Mouse (Mus musculus) liver, embryonic 11.5 days (tissue): ENCODE data around the gene Stn1. TPM values are rescaled to one million over a fixed set of nuclear protein-coding genes. Genes with fewer than 3 reads are reported as not detected.

Experiments used
- ATAC-seq: fragments of 200-750 bp; cut with Nextera tagmentation; replicated peaks from 2 replicates; pipeline ENCODE4 v1.8.0; 2017; ENCODE audit warnings: moderate number of reproducible peaks, mild to moderate bottlenecking, moderate TSS enrichment, moderate library complexity; ENCODE audit not compliant: low FRiP score
- DNase-seq: peaks from one replicate; pipeline ENCODE4 v3.0.0-alpha.2; 2017; ENCODE audit warnings: low spot score
- H3K27ac ChIP-seq: fragments of 300-500 bp; sonication (generic); 2 replicates; pipeline ENCODE4 v1.5.1; 2014; ENCODE audit warnings: mild to moderate bottlenecking, low read depth, low read length, control low read depth
- H3K27me3 ChIP-seq: fragments of 300-500 bp; sonication (generic); replicated peaks from 2 replicates; pipeline ENCODE4 v1.6.1; 2014; ENCODE audit warnings: low read length, mixed read lengths; ENCODE audit not compliant: control insufficient read depth, insufficient read depth
- H3K36me3 ChIP-seq: fragments of 300-500 bp; sonication (generic); 2 replicates; pipeline ENCODE4 v1.6.1; 2014; ENCODE audit warnings: mild to moderate bottlenecking, low read length, moderate library complexity, mixed read lengths; ENCODE audit not compliant: control insufficient read depth, insufficient read depth
- H3K4me1 ChIP-seq: fragments of 300-500 bp; sonication (generic); replicated peaks from 2 replicates; pipeline ENCODE4 v1.6.1; 2014; ENCODE audit warnings: low read length, mixed read lengths; ENCODE audit not compliant: control insufficient read depth, insufficient read depth
- H3K4me2 ChIP-seq: fragments of 300-500 bp; sonication (generic); 2 replicates; pipeline ENCODE4 v1.6.1; 2014; ENCODE audit warnings: mild to moderate bottlenecking, control low read depth, moderate library complexity
- H3K4me3 ChIP-seq: fragments of 300-500 bp; sonication (generic); 2 replicates; pipeline ENCODE4 v1.5.1; 2014; ENCODE audit warnings: low read depth, low read length, control low read depth
- H3K9ac ChIP-seq: fragments of 300-500 bp; sonication (generic); 2 replicates; pipeline ENCODE4 v1.6.1; 2014; ENCODE audit warnings: low read depth, low read length, control low read depth
- H3K9me3 ChIP-seq: fragments of 300-500 bp; sonication (generic); 2 replicates; pipeline ENCODE4 v1.6.1; 2016; ENCODE audit warnings: low read length, inconsistent platforms, mixed read lengths; ENCODE audit not compliant: control insufficient read depth
- WGBS: fragments of 180-500 bp; shearing (Covaris S2); extraction: QIAGEN DNeasy Blood & Tissue Kit; methylation state at CpG from one replicate; pipeline ENCODE4 v1.1.7; 2014; 5-methylcytosine and 5-hydroxymethylcytosine counted together
- polyA plus RNA-seq: library from polyadenylated mRNA; unstranded; fragments of >200 nt; fragmentation: Nextera tagmentation; extraction: Ambion mirVana; gene quantifications from 2 replicates; pipeline ENCODE4 v1.2.1, GENCODE M21; 2014

Stn1 gene
- polyA plus RNA-seq, 1 experiment from 2014 or later = 30.8 TPM

DNA sequence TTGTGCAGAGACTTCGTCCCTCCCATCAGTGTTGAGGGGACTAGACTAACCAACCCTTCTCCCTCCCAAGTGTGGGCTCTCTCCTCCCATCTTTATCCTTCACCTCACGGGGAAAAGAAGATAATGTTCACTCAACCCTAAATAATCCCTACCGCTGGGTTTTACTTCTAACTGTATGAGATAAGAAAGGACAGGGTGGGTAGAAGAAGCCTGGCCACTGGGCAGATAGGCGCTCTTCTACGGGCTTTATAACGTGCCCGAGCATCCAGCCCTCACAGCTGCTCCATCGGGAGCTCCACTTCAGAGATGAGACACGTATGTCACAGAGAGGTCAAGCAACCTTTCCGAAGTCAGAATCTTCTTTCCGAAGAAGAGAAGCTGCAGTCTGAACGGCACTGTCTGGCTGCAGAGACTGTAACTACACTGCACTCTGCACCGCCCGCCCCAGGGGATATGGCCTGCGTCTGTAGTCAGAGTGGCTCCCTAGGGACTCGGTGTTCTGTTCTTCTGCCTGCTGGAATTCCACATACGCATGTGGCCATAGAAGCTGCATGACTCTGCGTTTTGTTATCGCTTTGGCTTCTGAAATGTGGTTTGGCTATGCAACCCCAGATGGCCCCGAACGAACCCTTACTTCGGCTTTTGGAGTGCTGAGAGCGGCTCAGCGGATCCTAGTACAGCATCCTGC lies 18.7 kb downstream of the Stn1 start:
- ATAC-seq = peak; percentile 83
- H3K4me3 ChIP-seq = peak overlapping the region; percentile 17; the same call in 1 of the 2 replicates
- 50% methylated on average over 24 of the region's 24 CpGs for WGBS

DNA sequence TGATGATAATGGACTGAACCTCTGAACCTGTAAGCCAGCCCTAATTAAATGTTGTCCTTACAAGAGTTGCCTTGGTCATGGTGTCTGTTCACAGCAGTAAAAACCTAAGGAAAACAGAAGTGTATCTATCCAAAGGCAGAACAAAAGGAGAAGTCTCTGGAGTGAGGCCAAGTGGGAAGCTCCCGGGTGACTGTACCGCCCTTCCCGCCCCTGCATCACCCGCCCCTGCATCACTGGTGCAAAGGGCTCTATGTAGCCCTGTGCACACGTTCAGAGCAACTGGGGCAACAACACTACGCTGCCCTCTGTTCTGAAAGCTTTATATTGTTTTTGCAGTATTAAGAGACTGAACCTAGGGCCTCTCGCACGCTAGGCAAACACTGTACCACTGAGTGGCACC lies 19.7 kb downstream of the Stn1 start:
- no peak overlapping the region for H3K4me3 ChIP-seq
- no peak for DNase-seq
- H3K9me3 ChIP-seq = no peaks in the 10 kb centered on the region
- no peaks in the 10 kb centered on the region for H3K27me3 ChIP-seq
- no peak overlapping the region for H3K27ac ChIP-seq
- WGBS = 88% methylated on average over 8 of the region's 8 CpGs
- H3K4me2 ChIP-seq = no peak overlapping the region
- H3K36me3 ChIP-seq = peaks cover 9% of the 10 kb centered on the region; the same call in 1 of the 2 replicates
- H3K9ac ChIP-seq = no peak overlapping the region
- H3K4me1 ChIP-seq = peaks cover 30% of the 10 kb centered on the region
- ATAC-seq = no peak

More for the DNA sequence above, 18.7 kb downstream of the Stn1 start:
- DNase-seq = peak; percentile 36
- Histone ChIP-seq H3K27me3 (no peaks in the 10 kb centered on the region), H3K4me2 (peak overlapping the region; percentile 66), H3K27ac (peak overlapping the region; percentile 74), H3K4me1 (peaks cover 28% of the 10 kb centered on the region), H3K36me3 (peaks cover 14% of the 10 kb centered on the region; the same call in 1 of the 2 replicates), H3K9ac (peak overlapping the region; percentile 41), H3K9me3 (no peaks in the 10 kb centered on the region)

DNA sequence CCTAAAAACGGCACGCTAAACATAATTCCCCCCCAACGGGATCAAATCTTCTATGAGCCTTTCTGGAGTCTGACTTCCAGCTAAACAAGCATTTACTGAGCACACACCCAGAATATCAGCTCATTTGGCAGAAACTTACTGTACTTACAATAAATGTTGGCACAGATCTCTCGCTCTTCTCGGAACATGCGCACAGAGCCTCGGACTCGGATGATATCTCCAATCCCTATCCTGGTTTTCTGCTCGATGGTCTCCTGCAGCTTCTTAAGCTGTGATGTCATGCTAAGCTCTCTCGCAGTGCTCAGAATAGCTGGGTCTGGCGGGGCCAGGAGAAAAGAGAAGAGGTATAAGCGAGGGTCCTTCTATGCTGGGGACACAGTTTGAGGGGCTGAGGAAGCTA lies 20.4 kb downstream of the Stn1 start:
- no peak overlapping the region for H3K9ac ChIP-seq
- no peak overlapping the region for H3K27ac ChIP-seq
- ATAC-seq (no peak), DNase-seq (no peak)
- peaks cover 33% of the 10 kb centered on the region for H3K4me1 ChIP-seq
- 92% methylated on average over 12 of the region's 12 CpGs for WGBS
- H3K9me3 ChIP-seq = no peaks in the 10 kb centered on the region
- no peak overlapping the region for H3K4me3 ChIP-seq
- H3K36me3 ChIP-seq = peaks cover 9% of the 10 kb centered on the region; the same call in 1 of the 2 replicates
- no peaks in the 10 kb centered on the region for H3K27me3 ChIP-seq
- H3K4me2 ChIP-seq = no peak overlapping the region

DNA sequence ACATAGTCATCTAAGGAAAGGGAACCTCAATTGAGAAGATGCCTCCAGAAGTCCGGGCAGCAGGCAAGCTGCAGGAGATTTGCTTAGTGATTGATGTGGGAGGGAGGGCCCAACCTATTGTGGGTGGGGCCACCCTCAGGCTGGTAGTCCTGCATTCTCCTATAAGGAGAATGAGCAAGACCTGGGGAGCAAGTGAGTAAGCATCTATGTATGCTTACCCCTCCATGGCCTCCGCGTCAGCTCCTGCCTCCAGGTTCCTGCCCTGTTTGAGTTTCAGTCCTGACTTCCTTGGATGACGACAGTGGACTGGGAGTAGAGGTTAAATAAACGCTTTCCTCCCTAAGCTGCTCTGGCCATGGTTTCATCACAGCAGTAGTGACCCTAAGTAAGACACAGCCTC lies 22.2 kb downstream of the Stn1 start:
- DNase-seq (no peak), ATAC-seq (no peak)
- H3K9me3 ChIP-seq = no peaks in the 10 kb centered on the region
- no peak overlapping the region for H3K4me2 ChIP-seq
- no peak overlapping the region for H3K9ac ChIP-seq
- H3K27ac ChIP-seq = no peak overlapping the region
- peaks cover 47% of the 10 kb centered on the region for H3K4me1 ChIP-seq
- no peak overlapping the region for H3K4me3 ChIP-seq
- no peaks in the 10 kb centered on the region for H3K27me3 ChIP-seq
- H3K36me3 ChIP-seq = peaks cover 9% of the 10 kb centered on the region; the same call in 1 of the 2 replicates
- WGBS = 64% methylated on average over 5 of the region's 5 CpGs

DNA sequence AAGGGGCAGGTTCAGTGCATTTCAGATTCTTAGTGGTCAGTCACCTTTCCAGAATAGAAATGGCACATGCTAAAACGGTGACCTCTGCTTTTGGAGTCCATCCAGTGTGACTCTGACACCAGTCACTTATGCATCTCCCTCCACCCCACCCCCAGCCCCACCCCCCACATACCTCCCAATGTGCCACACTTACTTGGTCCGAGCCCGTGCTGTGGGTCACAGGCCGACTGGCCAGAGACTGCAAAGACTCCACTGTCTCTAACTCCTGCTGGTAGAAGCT lies 23.7 kb downstream of the Stn1 start:
- ATAC-seq (no peak), DNase-seq (no peak)
- Histone ChIP-seq H3K9me3 (no peaks in the 10 kb centered on the region), H3K9ac (no peak overlapping the region), H3K4me2 (no peak overlapping the region), H3K4me3 (no peak overlapping the region), H3K27me3 (no peaks in the 10 kb centered on the region), H3K36me3 (peaks cover 9% of the 10 kb centered on the region; the same call in 1 of the 2 replicates), H3K27ac (no peak overlapping the region), H3K4me1 (peaks cover 47% of the 10 kb centered on the region)
- WGBS = 79% methylated on average over 4 of the region's 4 CpGs

DNA sequence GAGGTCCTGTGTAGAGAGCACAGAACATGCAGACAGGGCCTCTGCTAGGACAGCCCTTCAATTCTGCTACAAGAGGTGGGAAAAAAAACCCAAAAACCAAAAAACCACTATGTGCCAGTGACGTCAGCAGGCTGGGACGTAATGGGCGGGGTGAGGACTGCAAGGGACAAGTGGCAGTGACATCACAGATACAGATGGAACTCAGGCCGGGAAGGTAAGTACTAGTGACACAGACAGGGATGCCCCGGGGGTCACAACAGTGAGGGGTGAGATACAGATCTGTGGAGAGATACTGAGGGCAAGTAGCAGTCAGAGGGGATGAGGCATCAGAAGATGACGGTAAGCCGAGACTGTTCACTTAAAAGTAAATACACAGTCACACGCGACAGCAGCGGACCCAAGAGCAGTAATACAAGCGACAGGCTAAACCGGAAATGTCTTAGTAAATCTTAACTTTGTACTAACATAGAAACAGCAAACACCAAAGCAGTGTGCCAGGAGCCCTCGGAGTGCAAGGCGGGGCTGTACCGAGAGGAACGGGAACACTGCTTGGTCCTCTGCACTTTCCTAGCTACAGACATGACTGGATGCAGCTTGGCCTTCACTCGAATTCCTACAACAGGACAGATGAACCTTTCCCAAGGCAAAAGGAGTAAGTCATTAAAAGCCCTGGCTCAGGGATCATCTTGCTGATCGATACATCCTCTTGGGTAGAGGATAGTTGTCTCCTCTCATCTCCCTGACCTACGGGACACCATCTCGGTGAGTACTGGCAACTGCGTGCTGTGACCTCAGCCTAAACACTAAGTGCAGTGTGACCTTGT lies 24.3 kb downstream of the Stn1 start:
- H3K4me2 ChIP-seq = no peak overlapping the region
- no peak for DNase-seq
- H3K27ac ChIP-seq = no peak overlapping the region; the same call in 1 of the 2 replicates
- H3K9ac ChIP-seq = no peak overlapping the region
- WGBS = 81% methylated on average over 21 of the region's 21 CpGs
- H3K27me3 ChIP-seq = no peaks in the 10 kb centered on the region
- H3K4me1 ChIP-seq = peaks cover 49% of the 10 kb centered on the region
- peaks cover 9% of the 10 kb centered on the region; the same call in 1 of the 2 replicates for H3K36me3 ChIP-seq
- no peaks in the 10 kb centered on the region for H3K9me3 ChIP-seq
- H3K4me3 ChIP-seq = no peak overlapping the region
- ATAC-seq = no peak

DNA sequence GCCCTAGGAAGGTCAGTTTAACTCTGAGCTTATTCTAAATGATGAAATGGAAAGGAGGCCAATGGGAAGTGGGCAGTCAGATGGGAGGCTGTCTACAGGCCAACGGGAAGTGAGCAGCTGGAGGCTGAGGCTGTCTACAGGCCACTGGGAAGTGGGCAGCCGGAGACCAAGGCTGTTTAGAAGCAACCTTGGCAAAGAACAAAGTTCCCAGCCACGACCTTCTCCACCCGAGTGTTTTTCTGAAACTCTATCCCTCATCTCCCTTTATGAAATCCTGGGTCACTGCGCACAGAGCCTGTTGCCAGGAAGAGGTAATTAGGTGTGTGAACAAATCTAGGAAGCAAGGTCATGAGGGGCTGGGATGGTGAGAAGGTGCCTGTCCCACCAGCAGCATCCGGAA lies 25.3 kb downstream of the Stn1 start:
- no peaks in the 10 kb centered on the region for H3K27me3 ChIP-seq
- H3K27ac ChIP-seq = no peak overlapping the region; the same call in 1 of the 2 replicates
- H3K4me1 ChIP-seq = peaks cover 53% of the 10 kb centered on the region
- H3K4me2 ChIP-seq = no peak overlapping the region
- DNase-seq = no peak
- H3K4me3 ChIP-seq = no peak overlapping the region
- H3K9me3 ChIP-seq = no peaks in the 10 kb centered on the region
- ATAC-seq = no peak
- 76% methylated on average over 6 of the region's 6 CpGs for WGBS
- H3K9ac ChIP-seq = no peak overlapping the region
- peaks cover 9% of the 10 kb centered on the region; the same call in 1 of the 2 replicates for H3K36me3 ChIP-seq

DNA sequence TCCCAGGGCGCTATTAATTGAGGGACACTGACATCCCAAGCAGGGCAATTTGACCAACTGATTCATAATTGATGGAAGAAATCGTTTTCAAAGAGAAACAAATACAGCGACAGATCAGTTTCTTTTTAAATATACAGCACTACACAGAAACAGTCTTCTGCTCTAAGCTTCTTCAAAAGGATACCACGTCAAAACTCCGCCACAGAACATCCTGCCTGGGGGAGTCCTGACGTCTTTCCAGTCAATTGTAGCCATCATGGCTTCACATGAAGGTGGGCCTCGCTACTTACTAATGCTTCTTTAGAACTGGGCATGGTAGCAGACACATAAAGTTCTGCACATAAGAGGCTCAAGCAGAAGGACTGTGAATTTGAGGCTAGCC lies 26.0 kb downstream of the Stn1 start:
- peak overlapping the region; percentile 79 for H3K27ac ChIP-seq
- peak overlapping the region; percentile 58; the same call in 1 of the 2 replicates for H3K9ac ChIP-seq
- H3K4me1 ChIP-seq = peaks cover 53% of the 10 kb centered on the region
- no peak for ATAC-seq
- H3K36me3 ChIP-seq = peaks cover 7% of the 10 kb centered on the region; the same call in 1 of the 2 replicates
- H3K4me3 ChIP-seq = no peak overlapping the region
- no peak for DNase-seq
- peak overlapping the region; percentile 66 for H3K4me2 ChIP-seq
- no peaks in the 10 kb centered on the region for H3K9me3 ChIP-seq
- no peaks in the 10 kb centered on the region for H3K27me3 ChIP-seq
- 60% methylated on average over 7 of the region's 7 CpGs for WGBS
